Mouse (Mus musculus) megakaryocyte, embryonic 14.5 days (primary cell): ENCODE measurements around the gene Slc25a33. TPM values are rescaled to one million over a fixed set of nuclear protein-coding genes. Genes with fewer than 3 reads are reported as not detected.

ENCODE experiments used
- H3K27me3 ChIP-seq: replicated peaks from 2 replicates; pipeline ENCODE3; 2012; ENCODE audit warnings: inconsistent platforms
- H3K36me3 ChIP-seq: replicated peaks from 2 replicates; pipeline ENCODE3; 2012; ENCODE audit warnings: low read length, inconsistent platforms, mixed read lengths
- H3K4me1 ChIP-seq: 2 replicates; pipeline ENCODE4 v1.6.1; 2012; ENCODE audit warnings: inconsistent platforms
- H3K4me3 ChIP-seq: replicated peaks from 2 replicates; pipeline ENCODE3; 2012; ENCODE audit warnings: moderate library complexity, mild to moderate bottlenecking, inconsistent platforms
- H3K9me3 ChIP-seq: 2 replicates; pipeline ENCODE4 v1.6.1; 2012; ENCODE audit warnings: inconsistent platforms
- FLI1 ChIP-seq: IDR thresholded peaks from 2 replicates; pipeline ENCODE4 v1.6.1; 2012; ENCODE audit warnings: low read length, inconsistent platforms, mixed read lengths
- GATA1 ChIP-seq: IDR thresholded peaks from 3 replicates; pipeline ENCODE4 v1.6.1; 2012; ENCODE audit warnings: mixed read lengths, low read length, inconsistent platforms, borderline replicate concordance
- polyA plus RNA-seq: library from polyadenylated mRNA; stranded (reverse); fragments of >175 nt; gene quantifications from 2 replicates; pipeline ENCODE4 v1.2.3, GENCODE M21; 2012; ENCODE audit warnings: low replicate concordance; ENCODE audit not compliant: insufficient read depth

Gene Slc25a33
- polyA plus RNA-seq, 1 experiment, result 8.0 TPM

DNA sequence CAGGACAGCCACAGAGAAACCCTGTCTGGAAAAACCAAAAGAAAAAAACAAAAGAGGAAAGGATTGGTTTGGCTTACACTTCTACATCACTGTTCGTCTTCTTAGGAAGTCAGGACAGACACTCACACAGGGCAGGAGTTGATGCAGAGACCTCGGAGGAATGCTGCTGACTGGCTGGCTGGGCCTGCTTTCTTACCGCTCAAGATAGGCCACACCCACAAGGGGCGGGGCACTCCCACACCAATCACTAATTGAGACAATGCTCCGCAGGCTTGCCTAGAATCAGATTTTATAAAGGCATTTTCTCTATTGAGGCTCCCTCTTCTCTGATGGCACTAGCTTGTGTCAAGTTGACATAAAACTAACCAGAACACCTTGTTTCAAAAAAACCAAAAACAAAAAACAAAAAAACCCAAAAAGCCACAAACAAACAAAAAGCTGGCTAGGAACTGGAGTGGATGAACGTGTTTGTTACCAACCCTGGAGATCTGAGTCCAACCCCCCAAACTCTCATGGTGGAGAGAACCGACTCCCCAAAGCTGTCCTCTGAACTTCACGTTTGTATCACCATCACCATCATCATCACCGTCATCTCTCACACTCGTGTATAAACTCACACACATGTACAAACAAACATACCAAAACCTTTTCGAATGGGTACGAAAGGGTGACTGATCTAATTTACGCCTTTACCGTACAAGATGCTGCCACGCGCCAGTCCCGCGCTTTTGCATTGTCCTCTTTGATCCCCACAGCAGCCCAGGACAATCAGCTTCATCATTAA is 72.5 kb downstream of the Slc25a33 start:
- Histone ChIP-seq H3K36me3 (no peaks in the 10 kb centered on the region), H3K4me3 (peak overlapping the region; percentile 80), H3K9me3 (no peaks in the 10 kb centered on the region), H3K27me3 (no peaks in the 10 kb centered on the region), H3K4me1 (peaks cover 86% of the 10 kb centered on the region)
- TF ChIP-seq GATA1 (no peak), FLI1 (no peak)

- Histone ChIP-seq H3K9me3 (no peaks in the 10 kb centered on the region), H3K36me3 (no peaks in the 10 kb centered on the region), H3K4me3 (peak overlapping the region; percentile 82), H3K27me3 (no peaks in the 10 kb centered on the region), H3K4me1 (peaks cover 92% of the 10 kb centered on the region)
- TF ChIP-seq FLI1 (no peak), GATA1 (no peak)
These were observed 74.1 kb downstream of the Slc25a33 start for GRCm38 (mm10) chr4:149699953-149700352.

- H3K9me3 ChIP-seq, result no peaks in the 10 kb centered on the region
- H3K4me1 ChIP-seq, result peaks cover 90% of the 10 kb centered on the region
- no peaks in the 10 kb centered on the region for H3K27me3 ChIP-seq
- peaks cover 6% of the 10 kb centered on the region for H3K36me3 ChIP-seq
- peak overlapping the region; percentile 97 for H3K4me3 ChIP-seq
- TF ChIP-seq GATA1 (no peak), FLI1 (no peak)
These were observed 75.8 kb downstream of the Slc25a33 start for GRCm38 (mm10) chr4:149698197-149698821.

DNA sequence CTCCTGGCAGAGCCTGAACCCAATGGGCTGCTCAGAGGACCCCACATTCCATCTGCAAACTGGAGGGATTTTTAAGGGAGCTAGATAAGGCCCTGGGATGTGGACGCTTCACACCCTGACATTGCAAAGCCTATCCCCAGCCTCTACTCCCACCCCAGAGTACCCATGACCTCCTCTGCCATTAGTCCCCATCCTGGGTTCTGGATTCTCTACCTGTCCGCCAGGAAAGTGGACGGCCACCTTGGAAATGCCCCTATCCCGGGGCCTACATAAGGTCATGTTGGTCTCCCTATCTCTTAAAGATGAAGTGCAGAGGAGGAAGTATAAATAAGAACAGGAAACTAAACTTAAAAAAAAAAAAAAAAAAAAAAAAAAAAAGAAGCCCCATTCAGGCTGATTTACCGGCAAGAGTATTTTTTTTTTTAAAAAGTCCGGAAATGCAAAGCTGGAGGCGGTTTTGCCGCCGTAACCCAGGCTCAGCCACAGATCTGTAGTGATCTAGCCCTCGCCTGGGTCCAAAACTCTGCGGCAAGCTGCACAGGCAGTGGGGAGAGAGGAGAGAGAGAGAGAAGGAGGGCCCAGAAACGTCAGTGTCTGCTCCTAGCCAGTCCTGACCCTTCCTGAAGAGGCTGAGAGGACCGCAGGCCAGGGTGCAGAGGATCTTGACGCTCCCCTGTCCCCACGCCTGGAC is 76.4 kb downstream of the Slc25a33 start:
- H3K36me3 ChIP-seq, result peaks cover 11% of the 10 kb centered on the region
- no peaks in the 10 kb centered on the region for H3K9me3 ChIP-seq
- TF ChIP-seq GATA1, result no peak
- TF ChIP-seq FLI1, result no peak
- no peaks in the 10 kb centered on the region for H3K27me3 ChIP-seq
- peaks cover 92% of the 10 kb centered on the region for H3K4me1 ChIP-seq
- H3K4me3 ChIP-seq, result peak overlapping the region; percentile 97

GRCm38 (mm10) chr4:149696189-149696971 is 77.7 kb downstream of the Slc25a33 start:
- Histone ChIP-seq H3K27me3 (no peaks in the 10 kb centered on the region), H3K4me3 (peak overlapping the region; percentile 97), H3K36me3 (peaks cover 24% of the 10 kb centered on the region), H3K4me1 (peaks cover 92% of the 10 kb centered on the region), H3K9me3 (no peaks in the 10 kb centered on the region)
- TF ChIP-seq FLI1 (no peak), GATA1 (no peak)

Other genes with a start within 250 kb of the Slc25a33 start
- gene Clstn1, start 187.8 kb downstream of the Slc25a33 start, polyA plus RNA-seq, result 10.0 and 13.2 TPM in 2 replicates
- 40.4 and 46.2 TPM in 2 replicates for gene Pik3cd, start 71.7 kb downstream of the Slc25a33 start, polyA plus RNA-seq
- 21.7 and 25.3 TPM in 2 replicates for gene Tmem201, start 36.2 kb downstream of the Slc25a33 start, polyA plus RNA-seq
- gene Spsb1, start 180.8 kb upstream of the Slc25a33 start, polyA plus RNA-seq, result 0.75 TPM in 1 of 2 replicates, not detected in the other
- gene H6pd, start 234.7 kb upstream of the Slc25a33 start, polyA plus RNA-seq, result 4.4 and 6.8 TPM in 2 replicates